Mouse (Mus musculus) gastrocnemius, postnatal 25 days (tissue): ENCODE data around the gene Gm13083. TPM values are rescaled to one million over a fixed set of nuclear protein-coding genes. Genes with fewer than 3 reads are reported as not detected.
"Not testable (repeated sequence)": the region's sequence is repeated elsewhere in the genome, so short reads cannot be mapped to it uniquely, and the experiment has no call there.

Source experiments
- DNase-seq: peaks from one replicate; pipeline ENCODE4 v3.0.0; 2022
- long read RNA-seq, 2 experiments: library from polyadenylated mRNA; stranded (forward); transcript quantifications; one replicate each; pipeline ENCODE4 v2.0.0; 2021
- total RNA-seq, 2 experiments: library from RNA; stranded (reverse); gene quantifications; 1 replicate in 1 of 2; 2 replicates in 1 of 2; pipeline ENCODE4 v1.2.3; 2021

Gm13083 gene
- not detected for total RNA-seq
- long read RNA-seq, experiment 1, result 0 reads
- long read RNA-seq, experiment 2, result 0 reads

- DNase-seq, result not testable (repeated sequence)
Measured at GRCm38 (mm10) chr4:143614703-143615102, at the start of gene Gm13083. Gm13083 (plus strand) TSS chr4:143615003.

DNA sequence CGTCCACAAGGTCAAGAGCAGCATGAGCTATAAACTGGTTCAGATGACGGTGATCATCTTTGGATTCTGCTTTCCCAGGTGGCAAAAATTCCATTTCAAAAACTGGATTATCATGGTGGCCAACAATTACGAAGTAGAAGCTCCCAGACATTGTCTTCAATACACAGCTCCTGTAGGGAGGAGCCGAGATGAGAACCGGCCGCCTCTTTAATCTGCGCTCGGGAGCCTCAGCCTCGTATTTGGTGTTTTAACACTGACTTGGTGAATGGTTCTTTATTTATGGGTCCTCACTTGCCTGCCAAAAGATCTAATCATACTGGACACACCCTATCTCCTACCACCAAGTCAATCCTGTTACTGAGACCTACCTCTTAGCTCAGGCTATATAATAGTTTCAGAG is 2.9 kb upstream of the Gm13083 start:
- DNase-seq, result not testable (repeated sequence)

DNA sequence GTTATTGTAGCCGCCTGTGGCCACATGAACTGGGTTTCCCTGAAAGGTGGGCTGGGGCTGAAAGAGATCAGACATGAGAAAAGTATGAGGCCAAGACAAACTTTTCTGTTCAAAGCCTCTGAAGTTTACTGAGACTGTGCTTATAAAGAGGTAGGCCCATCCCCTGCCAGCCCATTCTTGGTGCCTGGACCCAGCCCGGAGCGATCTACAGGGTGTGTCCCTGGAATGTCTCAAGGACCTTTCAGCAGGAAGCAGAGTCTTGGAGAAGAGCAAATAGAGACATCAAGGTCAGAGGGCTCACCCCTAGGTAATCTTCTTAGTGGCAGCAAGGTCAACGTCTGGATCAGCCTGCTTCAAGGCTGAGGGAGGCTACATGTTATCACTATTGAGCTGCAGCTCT is 3.3 kb downstream of the Gm13083 start:
- DNase-seq, result not testable (repeated sequence)

- DNase-seq, result not testable (repeated sequence)
Measured at GRCm38 (mm10) chr4:143657146-143657545, 42.3 kb downstream of the Gm13083 start, which contains the start of gene Gm13088. Gm13088 (minus strand) TSS chr4:143657246.

Other genes starting within 250 kb of the Gm13083 start
- not detected for gene Pramel1, start 220.6 kb upstream of the Gm13083 start, total RNA-seq
- gene Pramef8, start 202.6 kb upstream of the Gm13083 start, total RNA-seq, result 1 to 10 TPM; 6.3 to 6.5 TPM
- not detected for gene Oog4, start 164.7 kb upstream of the Gm13083 start, total RNA-seq
- gene Gm13043, start 103.7 kb upstream of the Gm13083 start, total RNA-seq, result not detected
- gene Gm13040, start 79.0 kb upstream of the Gm13083 start, total RNA-seq, result not detected
- not detected for gene BC080695, start 63.3 kb upstream of the Gm13083 start, total RNA-seq
- gene Gm13057, start 63.3 kb upstream of the Gm13083 start, total RNA-seq, result not detected
- gene Gm13088, start 42.2 kb downstream of the Gm13083 start, total RNA-seq, result not detected
- not detected for gene Gm13089, start 87.7 kb downstream of the Gm13083 start, total RNA-seq
- not detected for gene Gm13078, start 104.5 kb downstream of the Gm13083 start, total RNA-seq
- gene Gm13023, start 174.3 kb downstream of the Gm13083 start, total RNA-seq, result not detected
- gene Gm13084, start 201.1 kb downstream of the Gm13083 start, total RNA-seq, result not detected
- not detected for gene Gm13103, start 231.5 kb downstream of the Gm13083 start, total RNA-seq